Mouse (Mus musculus) E14TG2a.4 (cell line): Measurements from ENCODE around the gene Myl3.

Experiments used
- CTCF ChIP-seq: conservative IDR thresholded peaks from 2 replicates; pipeline ENCODE4 v1.5.1; 2014; ENCODE audit warnings: low read length
- POU5F1 ChIP-seq: IDR thresholded peaks from 2 replicates; pipeline ENCODE4 v1.6.1; 2014; ENCODE audit warnings: low read length, borderline replicate concordance

- TF ChIP-seq CTCF (no peak), POU5F1 (no peak)
Observed at GRCm38 (mm10) chr9:110712545-110712944, 29.1 kb upstream of the Myl3 start.
